Mouse (Mus musculus): Measurements from ENCODE around the gene 1190002N15Rik.

The 1190002N15Rik gene

DNA sequence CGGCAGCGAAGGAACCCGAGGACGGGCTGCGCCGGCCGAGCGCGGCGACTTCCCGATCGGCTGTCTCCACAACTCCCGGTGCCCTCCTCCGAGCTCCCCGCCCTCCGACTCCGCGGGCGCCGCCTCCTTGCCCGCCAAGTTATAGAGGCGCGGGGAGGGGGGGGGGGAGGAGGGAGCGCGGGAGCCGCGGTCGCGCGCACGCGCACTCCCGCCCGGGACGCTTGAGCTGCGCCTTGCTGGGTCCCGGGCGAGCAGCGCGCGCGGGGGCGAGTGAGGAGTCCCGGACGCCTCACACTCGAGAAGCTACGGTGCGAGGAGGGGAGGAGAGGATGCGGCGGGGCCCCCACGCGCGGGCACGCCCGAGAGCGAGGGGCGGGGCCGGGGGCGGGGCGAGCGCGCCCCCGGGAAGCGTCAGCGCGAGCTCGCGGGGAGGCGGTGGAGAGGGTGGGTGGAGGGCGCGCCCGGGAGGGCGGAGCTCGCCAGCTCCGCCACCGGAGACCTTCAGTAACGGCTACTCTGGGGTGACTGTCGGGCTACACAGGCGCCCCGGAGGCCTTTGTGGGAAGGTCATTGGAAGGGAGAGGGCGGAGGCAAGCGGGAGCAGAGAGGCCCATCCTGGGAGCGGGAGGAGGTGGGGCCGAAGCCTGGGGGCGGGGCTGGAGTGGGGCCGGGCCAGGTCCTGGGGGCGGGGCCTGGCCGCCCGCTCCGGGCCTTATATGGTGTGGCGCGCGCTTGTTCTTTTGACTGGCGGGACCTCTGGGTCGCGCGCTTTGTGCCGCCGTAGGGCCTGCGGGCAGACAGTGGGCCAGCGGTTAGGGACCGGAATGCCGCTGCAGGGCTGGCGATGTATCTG, at the start of gene 1190002N15Rik:
Gene 1190002N15Rik, minus strand, starts transcription at position 112 of the 853 bp plus-strand sequence.
- DNase-seq (ENCODE audit: low spot score in 2 of 2): peak; percentile 90 to 92

DNA sequence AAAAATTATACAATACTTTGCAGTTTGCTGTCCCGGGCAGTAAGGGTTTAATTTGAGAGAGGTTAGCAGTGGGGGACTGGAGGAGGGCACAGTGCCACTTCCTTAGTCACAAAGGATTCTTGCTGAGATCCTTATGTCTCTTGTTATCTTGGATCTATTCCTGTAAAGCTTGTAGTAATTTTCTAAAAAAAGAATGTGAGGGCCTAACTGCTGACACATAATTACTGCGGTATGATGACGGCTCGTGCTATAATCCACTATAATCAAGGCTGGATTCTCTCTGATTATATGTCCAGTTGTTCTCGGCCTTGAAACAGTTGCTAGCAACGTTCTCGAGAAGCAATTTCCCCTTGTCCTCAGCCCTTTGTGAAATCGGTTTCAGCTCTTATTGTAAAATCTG, 44.4 kb upstream of the 1190002N15Rik start:
- no peak for DNase-seq (ENCODE audit: low spot score in 2 of 2)

DNA sequence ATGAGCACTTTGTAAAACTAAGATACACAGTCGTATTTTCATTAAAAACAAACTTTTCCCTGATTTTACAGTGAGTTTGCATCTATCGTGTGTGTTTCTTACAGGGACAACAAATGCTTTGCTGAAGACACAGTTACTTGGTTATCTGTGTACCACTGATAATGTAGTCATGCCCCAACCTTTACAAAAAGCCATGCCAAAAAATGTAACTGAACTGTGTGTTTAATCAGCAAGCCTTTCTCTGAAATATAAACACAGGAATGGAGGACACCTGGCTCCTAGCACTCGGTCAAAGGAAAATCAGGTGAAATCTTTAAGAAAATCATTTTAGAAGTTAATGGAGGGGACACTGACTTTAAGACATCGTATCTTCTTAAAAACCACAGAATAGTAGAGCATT, 43.8 kb upstream of the 1190002N15Rik start:
- DNase-seq (ENCODE audit: low spot score in 2 of 2): no peak

DNA sequence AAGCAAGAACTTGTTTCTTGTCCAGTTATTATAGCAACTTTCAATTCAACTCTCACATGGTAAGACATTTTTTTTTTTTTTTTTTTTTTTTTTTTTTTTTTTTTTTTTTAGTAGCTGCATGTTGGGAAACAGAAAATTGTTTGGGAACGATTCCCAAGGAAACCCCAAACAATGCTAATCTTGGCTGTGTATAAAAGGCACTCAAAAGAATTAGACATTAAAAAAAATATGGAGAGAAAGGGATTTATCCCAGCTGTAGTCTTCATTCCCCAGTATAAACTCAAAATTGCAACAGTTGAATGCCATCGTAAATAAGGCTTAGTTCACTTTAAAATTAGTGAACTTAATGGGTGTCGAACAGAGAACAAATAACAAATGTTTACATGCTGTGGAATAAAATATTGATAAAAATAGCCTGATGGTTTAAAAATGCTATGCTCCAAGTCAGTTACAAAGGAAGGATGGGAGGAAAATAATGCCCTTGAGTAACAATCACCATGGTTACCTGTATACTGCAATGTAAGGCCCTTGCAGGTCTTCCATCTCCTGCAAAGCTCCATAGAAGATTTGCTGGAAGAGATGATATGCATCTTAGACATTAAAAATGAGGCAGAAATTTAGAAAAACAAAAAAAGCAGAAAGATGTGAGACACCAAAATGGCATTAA, 42.3 kb upstream of the 1190002N15Rik start:
- no peak for DNase-seq (ENCODE audit: low spot score in 2 of 2)

DNA sequence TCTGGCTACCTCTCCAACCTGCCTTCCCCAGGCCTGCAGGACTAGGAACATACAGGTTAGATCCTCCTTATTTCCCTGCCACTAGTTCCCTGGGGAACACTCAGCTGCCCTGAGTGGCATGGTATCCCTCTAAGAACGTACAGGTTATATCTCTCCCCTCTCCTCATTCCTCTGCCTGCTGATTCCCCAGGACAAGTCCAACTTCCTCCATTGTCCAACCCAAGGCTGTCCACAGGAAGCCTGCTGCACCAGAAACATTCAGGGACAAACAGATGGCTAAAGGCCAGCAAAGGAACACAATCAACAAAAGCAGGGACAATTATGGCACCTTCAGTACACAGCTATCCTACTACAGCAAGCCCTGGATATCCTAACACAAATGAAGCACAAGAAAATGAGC, 33.9 kb upstream of the 1190002N15Rik start:
- no peak for DNase-seq (ENCODE audit: low spot score in 2 of 2)

DNA sequence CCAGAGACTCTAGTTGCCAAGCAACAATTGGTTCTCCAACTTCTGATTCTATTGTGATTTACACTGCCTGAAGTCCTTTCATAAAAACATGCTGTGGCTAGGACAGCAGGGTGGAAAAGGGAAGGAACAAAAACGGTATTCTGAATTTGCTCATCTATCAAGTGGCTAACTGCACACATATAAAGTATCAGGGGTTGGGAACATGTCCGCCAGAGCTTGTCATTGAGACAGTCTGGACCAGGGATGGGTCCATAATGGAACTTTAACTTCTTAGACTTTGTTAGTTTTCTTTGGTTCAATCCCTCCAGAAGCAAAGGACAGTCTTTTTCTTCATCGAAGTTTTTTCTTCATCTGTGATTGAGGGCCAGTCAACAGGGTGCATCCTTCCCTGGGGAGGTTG, 30.5 kb upstream of the 1190002N15Rik start:
- no peak for DNase-seq (ENCODE audit: low spot score in 2 of 2)

DNA sequence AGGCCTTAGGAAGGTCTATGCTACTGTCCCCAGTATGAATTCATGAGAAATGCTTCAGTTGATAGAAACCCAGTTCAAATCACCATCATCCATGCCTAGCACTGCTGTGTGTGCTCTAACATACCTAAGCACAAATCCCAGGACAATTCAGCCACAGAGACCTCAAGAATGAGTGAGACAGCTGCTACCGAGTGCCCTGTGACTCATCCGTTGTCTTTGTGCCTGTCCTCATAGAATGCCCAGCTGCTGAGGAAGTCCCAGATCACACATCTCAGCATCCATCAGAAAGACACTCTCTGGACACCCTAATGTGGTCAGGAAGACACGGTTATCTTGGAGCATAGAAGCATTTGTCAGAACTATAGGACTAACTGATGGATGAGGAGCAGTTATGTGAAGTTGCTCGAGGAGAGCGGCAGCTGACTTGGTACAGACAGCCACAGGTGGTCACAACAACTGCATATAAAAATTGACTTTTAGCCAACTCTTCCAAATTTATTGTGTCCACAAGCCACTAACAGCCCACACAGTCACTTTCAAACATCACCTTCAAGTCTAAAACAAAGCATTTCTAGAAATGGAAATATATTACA, 29.9 kb upstream of the 1190002N15Rik start:
- DNase-seq (ENCODE audit: low spot score in 2 of 2): no peak

DNA sequence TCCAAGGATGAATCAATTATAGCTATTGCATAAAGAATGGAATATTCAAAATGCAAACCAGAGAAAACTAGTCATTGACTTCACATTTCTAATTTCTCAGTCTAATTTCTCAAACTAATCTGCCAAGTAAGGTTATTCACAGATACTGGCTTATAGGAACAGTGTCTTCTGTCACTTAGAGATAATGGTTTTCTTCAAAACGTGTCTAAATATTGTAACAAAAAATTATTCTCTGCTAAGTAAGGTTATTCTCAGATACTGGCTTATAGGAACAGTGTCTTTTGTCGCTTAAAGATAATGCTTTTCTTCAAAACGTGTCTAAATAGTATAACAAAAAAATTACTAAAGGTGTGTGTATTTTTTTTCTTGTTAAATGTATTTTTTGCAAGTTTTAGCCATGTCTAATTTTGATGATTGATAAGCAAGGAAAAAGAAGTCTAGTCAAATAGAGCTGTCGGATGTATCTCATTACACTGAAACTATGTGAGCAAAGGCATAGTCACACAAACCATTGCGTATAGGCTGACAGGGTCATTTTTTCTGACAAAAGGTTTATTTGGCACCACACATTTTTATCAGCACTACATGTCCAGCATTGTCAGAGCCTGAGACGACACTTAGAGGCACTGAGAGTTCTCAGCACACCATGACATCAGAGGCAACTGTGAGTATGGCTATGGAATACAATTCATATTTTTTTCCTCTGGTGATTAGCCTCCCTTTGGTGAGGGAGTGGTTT, 19.1 kb upstream of the 1190002N15Rik start:
- no peak for DNase-seq (ENCODE audit: low spot score in 2 of 2)

DNA sequence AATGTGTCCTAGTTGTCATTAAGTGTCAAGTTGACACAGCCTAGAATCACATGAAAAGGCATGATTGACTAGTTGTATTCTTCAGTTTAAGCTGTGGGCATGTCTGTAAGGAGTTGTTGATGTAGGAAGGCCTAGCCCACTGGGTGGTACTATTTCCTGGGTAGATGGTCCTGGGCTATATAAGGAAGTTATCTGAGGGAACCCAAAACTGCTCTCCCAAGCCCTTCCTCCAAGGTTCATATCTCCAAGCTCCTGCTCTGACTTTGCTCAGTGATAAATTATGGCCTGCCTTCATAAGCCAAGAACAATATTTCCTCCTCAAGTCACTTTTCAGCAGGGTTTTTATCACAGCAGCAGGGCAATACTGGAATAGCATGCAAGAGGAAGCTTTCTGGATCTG, 18.4 kb upstream of the 1190002N15Rik start:
- no peak for DNase-seq (ENCODE audit: low spot score in 2 of 2)

DNA sequence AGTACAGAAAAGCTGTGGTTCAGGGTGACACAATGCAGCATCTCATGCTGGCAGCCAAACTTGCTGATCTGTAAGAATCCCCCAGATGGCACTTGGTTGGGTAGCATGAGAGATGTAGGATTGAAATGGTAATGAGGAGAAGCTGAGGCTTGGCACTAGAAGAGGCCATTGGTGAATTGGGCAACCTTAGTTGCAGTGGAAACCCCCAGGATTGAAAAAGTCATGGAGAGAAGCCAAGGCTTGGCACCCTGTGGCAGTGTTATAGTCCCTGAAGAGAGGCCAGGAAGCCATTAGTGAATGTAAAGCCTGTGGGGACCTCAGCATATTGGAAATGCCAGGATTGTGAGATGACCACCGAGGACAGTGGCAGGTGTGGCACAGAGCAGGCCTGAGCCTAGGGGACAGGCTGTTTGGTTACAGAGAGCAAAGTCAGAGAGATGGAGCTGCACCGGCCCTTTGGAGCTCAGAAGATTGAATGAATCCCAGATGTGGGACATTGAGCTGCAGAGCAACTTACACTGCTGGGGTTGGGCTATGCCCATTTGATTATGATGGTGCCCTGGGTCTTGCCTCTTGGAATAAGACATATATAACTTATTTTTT, 12.7 kb upstream of the 1190002N15Rik start:
- no peak for DNase-seq (ENCODE audit: low spot score in 2 of 2)

DNA sequence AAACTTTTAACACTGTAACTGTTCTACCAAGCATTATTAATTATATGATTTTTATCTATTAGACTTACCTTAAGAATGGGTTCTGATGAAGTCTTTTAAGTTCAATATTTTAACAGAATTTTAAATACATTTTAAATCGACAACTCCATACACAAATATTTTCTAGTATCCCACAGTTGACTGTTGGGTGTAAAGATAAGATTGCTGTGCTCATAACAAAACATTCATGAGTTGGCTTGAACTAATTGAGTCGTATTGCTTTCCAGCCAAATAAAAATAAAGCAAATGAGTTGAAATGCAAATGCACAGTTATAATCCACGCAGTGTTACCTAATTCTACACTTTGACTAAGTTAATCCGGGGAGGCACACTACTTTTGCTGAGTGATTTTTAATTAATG, 6.0 kb upstream of the 1190002N15Rik start:
- DNase-seq (ENCODE audit: low spot score in 2 of 2): no peak

DNA sequence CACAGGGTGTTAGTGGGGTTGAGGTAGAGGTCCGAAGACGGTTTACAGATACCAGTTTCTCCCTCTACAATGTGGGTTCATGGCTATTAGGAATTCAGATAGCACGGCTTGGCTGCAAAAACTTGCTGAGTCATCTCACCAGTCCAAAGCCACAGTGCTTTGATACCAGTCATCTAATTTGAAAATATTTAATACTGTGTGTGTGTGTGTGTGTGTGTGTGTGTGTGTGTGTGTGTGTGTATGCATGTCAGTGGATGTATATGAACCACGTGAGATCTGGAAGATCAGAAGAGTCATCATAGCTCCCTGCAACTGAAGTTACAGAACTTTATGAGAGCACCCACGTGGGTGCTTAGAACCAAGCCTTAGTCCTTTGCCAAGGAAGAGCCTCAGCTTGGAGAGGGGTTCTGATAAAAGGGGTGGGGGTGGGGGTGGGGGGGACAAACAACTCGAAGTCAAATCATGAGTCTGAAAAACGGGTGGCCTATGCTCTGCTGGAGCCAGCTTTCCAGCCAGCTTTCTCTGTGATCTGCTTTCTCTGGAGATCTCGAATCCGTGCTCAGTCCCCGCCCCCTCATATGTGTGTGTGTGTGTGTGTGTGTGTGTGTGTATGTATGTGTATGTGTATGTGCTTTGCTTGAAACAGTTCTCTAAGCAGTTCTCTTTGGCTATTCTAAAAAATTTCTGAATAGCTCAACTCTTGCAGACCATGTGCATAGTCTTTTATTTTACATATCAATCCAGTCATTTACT, 2.6 kb upstream of the 1190002N15Rik start:
- DNase-seq (ENCODE audit: low spot score in 2 of 2): peak in 1 of 2 experiments; percentile 25

DNA sequence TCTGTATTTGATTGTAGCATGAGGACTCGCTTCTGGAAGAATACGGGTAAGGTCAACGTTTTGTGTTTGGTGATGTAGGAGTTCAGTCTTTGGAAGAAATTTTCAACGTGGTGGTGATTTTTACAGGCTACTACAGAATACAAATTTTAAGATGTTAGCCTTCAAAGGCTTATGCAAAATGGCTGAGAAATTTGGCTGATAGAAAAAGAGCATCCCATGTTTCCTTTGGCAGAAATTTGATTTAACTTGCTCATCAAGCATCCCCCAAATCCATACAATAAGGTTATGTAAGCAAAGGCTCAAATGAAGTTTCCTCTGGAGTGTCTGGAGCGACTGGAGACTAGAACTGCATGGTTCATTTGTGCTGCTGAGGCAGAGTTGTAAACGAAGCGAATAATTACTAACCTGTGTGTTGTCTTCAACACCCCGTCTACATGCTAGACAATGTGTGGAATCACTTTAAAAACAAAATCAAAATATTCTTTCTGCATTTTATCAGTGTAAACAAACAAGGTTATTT, 1.5 kb upstream of the 1190002N15Rik start:
- no peak for DNase-seq (ENCODE audit: low spot score in 2 of 2)

DNA sequence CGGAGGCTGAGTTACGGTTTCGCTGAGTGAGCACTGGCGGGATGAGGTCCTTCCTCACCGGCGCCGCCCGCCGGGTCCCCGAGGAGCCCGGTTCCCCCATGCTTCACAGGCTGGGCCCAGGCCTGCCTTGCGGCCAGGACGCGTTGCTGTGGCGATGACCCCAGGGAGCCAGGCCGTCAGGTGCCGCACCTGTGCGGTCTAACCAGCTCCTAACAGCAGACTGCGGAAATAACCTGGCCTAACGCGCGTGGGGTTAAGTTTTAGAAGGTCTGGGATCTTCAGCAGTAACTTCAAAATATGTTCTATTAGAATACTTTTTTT, 902 bp upstream of the 1190002N15Rik start:
- DNase-seq (ENCODE audit: low spot score in 2 of 2): no peak

DNA sequence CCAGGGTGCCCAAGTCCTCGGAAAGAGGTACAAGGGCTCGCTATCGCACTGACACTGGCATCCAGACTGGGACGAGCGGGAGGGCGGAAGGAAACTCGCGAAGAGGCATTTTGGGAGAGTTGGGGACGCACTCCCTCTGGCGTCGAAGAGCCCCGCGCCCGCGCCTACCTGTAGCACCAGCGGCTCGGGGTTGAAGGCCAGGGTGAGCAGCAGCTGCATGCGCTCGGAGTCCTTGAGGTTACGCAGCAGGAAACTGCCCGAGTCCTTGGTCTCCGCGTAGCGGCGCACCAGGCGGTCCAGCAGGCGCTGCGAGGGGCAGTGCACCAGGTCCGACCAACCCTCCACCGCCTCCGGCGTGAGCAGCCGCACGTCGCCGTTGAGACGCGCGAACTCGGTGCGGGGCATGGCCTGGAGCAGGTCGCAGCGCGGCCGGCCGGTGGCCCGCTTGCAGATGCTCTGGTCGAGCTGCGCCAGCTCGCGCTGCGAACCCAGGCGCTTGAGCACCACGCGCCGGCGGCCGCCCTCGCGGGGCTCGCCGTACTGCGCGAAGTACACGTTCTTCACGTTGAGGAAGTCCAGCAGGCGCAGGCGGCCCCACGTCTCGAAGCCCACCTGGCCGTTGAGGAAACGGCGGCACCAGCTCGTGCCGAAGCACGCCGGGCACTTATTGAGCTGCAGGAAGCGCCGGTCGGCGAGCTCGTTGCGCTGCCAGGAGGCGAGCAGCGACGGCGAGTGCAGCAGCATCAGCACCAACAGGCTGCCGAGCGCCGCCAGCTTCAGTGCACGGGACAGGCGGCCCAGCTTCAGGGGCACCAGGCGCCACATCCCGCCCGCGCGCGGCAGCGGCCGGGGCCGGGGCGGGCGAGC, 597 bp downstream of the 1190002N15Rik start:
- peak; percentile 58 to 68 for DNase-seq (ENCODE audit: low spot score in 2 of 2)

DNA sequence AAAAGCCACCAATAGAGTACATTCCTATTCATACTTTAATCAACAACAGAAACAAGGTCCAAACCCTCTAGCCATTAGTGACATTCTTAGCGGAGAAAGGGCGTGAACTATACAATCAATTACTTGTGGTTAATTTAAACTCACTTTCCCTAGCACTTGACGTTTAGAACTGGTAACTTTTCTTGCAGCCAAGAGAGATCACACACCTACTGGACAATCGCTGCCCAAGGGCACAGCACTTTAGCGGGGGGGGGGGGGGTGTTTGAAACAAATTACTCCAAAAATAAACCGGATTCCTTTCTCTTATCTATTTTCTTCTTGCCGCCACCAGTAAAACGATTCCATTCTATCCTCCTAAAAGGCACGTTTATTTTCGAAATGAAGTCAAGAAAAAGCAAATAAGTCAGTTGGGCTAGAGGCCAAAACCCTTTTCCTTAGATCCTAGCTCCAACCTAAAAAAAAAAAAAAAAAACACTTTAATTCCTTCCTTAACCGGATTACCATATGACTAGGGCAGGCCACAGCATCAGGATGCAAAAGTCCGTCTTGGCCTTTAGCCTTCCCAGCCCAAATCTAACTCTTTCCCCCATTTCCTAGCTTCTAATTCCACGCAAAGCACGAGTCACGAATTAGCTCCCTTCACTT, 1.5 kb downstream of the 1190002N15Rik start:
- no peak for DNase-seq (ENCODE audit: low spot score in 2 of 2)

DNA sequence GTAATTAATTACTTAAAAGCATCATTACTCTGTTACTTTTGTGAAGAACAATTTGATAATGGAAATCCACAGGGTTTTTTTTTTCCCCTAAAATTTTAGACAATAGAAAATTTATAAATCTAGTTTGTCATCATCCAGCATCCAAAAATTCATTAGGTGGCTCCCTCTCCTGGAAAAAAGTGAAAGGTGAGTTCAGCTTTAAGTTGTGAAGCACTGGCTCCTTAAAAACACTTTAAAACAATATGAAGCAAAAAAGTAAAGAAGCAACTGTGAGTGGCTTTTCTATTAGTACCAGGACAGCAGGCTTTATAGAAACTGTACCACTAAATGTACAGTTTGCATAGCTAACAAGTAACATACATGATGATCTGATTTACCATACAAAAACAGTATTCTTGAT, 3.1 kb downstream of the 1190002N15Rik start:
- DNase-seq (ENCODE audit: low spot score in 2 of 2): no peak

DNA sequence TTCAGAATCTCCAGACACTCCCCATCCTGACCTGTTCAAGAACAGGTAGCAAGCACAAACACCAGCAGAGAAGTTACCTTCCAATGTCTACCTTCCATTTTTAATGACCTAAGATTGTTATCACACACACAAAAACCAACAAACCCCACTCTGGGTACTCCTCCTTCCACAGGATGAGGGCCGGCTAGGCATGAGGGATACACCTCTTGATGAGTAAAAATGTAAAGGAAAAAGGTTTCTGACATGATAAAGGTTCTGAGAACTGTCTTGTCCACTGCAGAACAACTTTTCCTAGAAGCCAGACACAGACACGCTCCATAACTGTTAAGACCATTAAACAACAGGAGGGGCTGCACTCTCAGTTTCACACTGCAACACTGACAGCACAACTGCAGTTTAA, 3.7 kb downstream of the 1190002N15Rik start:
- no peak for DNase-seq (ENCODE audit: low spot score in 2 of 2)

DNA sequence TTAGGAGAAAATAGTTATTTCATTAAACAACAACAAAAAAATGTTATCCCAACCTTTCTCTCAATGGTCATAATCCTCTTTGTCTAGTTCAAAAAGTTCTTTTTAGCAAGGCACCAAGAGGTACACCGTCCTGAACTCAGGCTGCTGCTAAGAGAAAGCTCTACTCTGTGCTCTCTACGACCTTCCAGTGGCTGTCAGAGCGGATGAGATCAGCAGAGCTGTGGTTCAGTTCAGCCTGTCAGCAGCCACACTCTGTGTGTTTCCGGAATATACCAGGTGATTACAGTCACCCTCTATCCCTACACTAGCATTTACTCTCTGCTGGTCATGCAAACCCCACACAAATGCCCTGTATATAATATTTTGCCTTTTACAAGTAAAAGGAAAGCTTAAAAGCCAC, 4.2 kb downstream of the 1190002N15Rik start:
- peak; percentile 8 to 11 for DNase-seq (ENCODE audit: low spot score in 2 of 2)
